Mouse (Mus musculus) liver, adult 2 months (tissue): Measurements from ENCODE around the gene Men1. TPM values are rescaled to one million over a fixed set of nuclear protein-coding genes. Genes with fewer than 3 reads are reported as not detected.

Experiments
- DNase-seq: peaks from one replicate; pipeline ENCODE4 v3.0.0-alpha.2; 2011; ENCODE audit warnings: low read depth, low spot score; ENCODE audit errors: extremely low read depth
- H3K27ac ChIP-seq: fragments of 200-500 bp; replicated peaks from 2 replicates; pipeline ENCODE4 v1.5.1; 2012; ENCODE audit warnings: low read depth, mild to moderate bottlenecking, control low read depth, inconsistent platforms, low read length; ENCODE audit not compliant: insufficient read depth
- H3K27me3 ChIP-seq: fragments of 200-500 bp; 2 replicates; pipeline ENCODE4 v1.6.1; 2012; ENCODE audit warnings: mild to moderate bottlenecking, moderate library complexity, low read length, inconsistent platforms; ENCODE audit not compliant: control insufficient read depth, insufficient read depth
- H3K36me3 ChIP-seq: fragments of 200-500 bp; 2 replicates; pipeline ENCODE4 v1.6.1; 2012; ENCODE audit warnings: low read length, inconsistent platforms; ENCODE audit not compliant: control insufficient read depth, insufficient read depth
- H3K4me1 ChIP-seq: fragments of 200-500 bp; 2 replicates; pipeline ENCODE4 v1.6.1; 2011; ENCODE audit warnings: low read length; ENCODE audit not compliant: control insufficient read depth, insufficient read depth
- H3K4me3 ChIP-seq: fragments of 200-500 bp; 2 replicates; pipeline ENCODE4 v1.5.1; 2011; ENCODE audit warnings: low read depth, mild to moderate bottlenecking, control low read depth, low read length, moderate library complexity; ENCODE audit not compliant: insufficient read depth
- H3K79me2 ChIP-seq: fragments of 200-500 bp; 2 replicates; pipeline ENCODE4 v1.6.1; 2012; ENCODE audit warnings: inconsistent platforms, mild to moderate bottlenecking, low read length, moderate library complexity; ENCODE audit not compliant: control insufficient read depth, insufficient read depth
- H3K9ac ChIP-seq: fragments of 200-500 bp; 2 replicates; pipeline ENCODE4 v1.6.1; 2012; ENCODE audit warnings: low read depth, mild to moderate bottlenecking, control low read depth, inconsistent platforms, low read length
- CTCF ChIP-seq: fragments of 200-500 bp; IDR thresholded peaks from 2 replicates; pipeline ENCODE4 v1.5.1; 2011; ENCODE audit warnings: low read depth, low read length, control low read depth
- POLR2A ChIP-seq: fragments of 200-500 bp; IDR thresholded peaks from 2 replicates; pipeline ENCODE4 v1.6.1; 2011; ENCODE audit warnings: low read length, control low read depth; ENCODE audit not compliant: insufficient read depth; ENCODE audit errors: extremely low read depth
- WGBS: fragments of 180-500 bp; shearing (Covaris S2); methylation state at CpG from one replicate; pipeline ENCODE4 v1.1.7; 2018; 5-methylcytosine and 5-hydroxymethylcytosine counted together
- polyA plus RNA-seq: library from polyadenylated mRNA; depleted of rRNA; stranded (reverse); fragments of >200 nt; gene quantifications from 2 replicates; pipeline ENCODE4 v1.2.3, GENCODE M21; 2012
- total RNA-seq: library from RNA; depleted of rRNA; stranded (reverse); fragments of >200 nt; gene quantifications from 2 replicates; pipeline ENCODE4 v1.2.3, GENCODE M21; 2014

Men1 gene
- total and polyA plus RNA-seq, 2 experiments = 9.3 to 29.4 TPM

DNA sequence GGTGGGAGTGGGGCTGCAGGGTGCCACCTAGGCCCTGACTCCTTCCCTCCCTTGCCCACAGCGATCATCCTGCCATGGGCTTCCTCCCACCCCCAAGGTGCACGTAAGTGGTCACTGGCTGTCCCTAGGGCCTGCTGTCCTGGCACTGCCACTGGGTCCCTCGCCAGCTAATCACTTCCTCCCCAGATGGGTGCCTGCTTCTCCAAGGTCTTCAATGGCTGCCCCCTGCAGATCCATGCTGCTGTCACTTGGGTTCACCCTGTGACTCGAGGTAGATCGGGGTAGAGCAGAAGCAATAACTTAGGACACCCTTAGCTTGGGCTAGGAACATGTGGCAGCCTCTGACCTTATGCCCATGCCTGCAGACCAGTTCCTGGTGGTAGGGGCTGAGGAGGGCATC lies 11.2 kb downstream of the Men1 start:
- Histone ChIP-seq H3K36me3 (no peaks in the 10 kb centered on the region), H3K27ac (no peak overlapping the region), H3K27me3 (no peaks in the 10 kb centered on the region), H3K9ac (no peak overlapping the region), H3K79me2 (no peaks in the 10 kb centered on the region), H3K4me3 (no peak overlapping the region), H3K4me1 (peaks cover 2% of the 10 kb centered on the region; the same call in 1 of the 2 replicates)
- 85% methylated on average over 5 of the region's 5 CpGs for WGBS
- no peak for DNase-seq
- TF ChIP-seq CTCF (no peak), POLR2A (no peak)

DNA sequence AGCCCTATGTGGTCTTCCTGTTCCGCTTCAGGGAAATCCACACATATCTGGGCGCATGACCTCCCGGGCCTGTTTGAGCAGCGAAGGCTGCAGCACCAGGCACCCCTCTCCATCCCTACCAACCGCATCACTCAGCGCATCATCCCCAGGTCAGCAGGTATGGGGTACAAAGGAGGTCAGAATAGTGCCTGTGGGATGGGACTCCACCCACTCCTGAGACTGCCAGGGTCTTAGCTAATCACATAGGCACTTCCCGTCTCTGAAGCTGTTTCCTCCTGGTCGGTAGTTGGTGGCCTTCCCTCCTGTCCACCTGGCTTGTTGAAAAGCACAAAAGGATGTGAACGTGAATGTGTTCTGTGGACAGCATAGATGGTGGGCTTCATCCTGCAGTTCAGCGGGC lies 11.9 kb downstream of the Men1 start:
- Histone ChIP-seq H3K27me3 (no peaks in the 10 kb centered on the region), H3K79me2 (no peaks in the 10 kb centered on the region), H3K27ac (no peak overlapping the region), H3K4me3 (no peak overlapping the region), H3K36me3 (no peaks in the 10 kb centered on the region), H3K4me1 (peaks cover 1% of the 10 kb centered on the region; the same call in 1 of the 2 replicates), H3K9ac (no peak overlapping the region)
- 79% methylated on average over 10 of the region's 10 CpGs for WGBS
- TF ChIP-seq CTCF (no peak), POLR2A (no peak)
- no peak for DNase-seq

DNA sequence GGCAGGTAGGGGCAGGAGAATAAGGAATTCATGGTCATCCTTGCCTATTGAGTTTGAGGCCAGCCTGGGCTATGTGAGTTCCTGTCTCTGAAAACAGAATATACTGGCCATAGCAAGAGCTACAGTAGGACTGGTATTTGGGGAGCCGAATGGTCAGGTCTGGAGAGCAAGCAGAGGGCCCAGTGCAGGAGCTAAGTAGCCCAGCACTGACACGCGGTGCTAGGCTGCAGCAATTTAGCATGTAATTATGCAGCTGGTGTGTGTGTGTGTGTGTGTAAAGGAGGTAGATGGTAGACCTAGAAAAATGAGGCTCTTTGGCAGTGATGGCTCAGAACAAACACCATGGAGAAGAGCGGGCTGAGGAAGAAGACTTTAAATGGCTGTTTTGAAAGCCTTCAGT lies 12.8 kb downstream of the Men1 start:
- no peaks in the 10 kb centered on the region for H3K36me3 ChIP-seq
- TF ChIP-seq POLR2A (no peak), CTCF (no peak)
- H3K4me1 ChIP-seq = no peaks in the 10 kb centered on the region
- no peak overlapping the region for H3K27ac ChIP-seq
- H3K27me3 ChIP-seq = no peaks in the 10 kb centered on the region
- no peak overlapping the region for H3K4me3 ChIP-seq
- WGBS = 98% methylated on average over 4 of the region's 4 CpGs
- H3K79me2 ChIP-seq = no peaks in the 10 kb centered on the region
- no peak for DNase-seq
- no peak overlapping the region for H3K9ac ChIP-seq

DNA sequence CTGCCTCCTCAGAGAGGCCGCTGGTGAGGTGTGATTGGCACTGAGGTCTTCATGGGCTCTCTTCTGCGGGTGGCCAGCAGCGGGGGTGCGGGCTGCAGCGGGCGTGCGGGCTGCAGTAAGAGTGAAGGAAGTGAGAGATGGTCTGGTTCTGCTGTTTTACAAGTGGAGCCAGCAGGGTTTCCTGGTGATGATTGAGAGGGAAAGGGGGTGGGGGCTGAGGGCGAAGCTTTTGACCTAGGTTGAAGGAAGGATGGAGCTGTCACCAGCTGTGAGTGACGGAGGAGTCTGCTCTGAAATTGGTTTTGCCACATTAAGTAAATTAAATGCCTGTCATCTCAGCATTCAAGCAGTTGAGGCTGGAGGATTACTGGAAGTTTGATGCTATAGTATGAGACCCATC lies 13.9 kb downstream of the Men1 start:
- Histone ChIP-seq H3K4me1 (no peaks in the 10 kb centered on the region), H3K36me3 (no peaks in the 10 kb centered on the region), H3K27me3 (no peaks in the 10 kb centered on the region), H3K79me2 (no peaks in the 10 kb centered on the region), H3K27ac (0 out of 2 replicates have a peak overlapping the region, but pooled peaks have one; percentile 2), H3K4me3 (no peak overlapping the region), H3K9ac (no peak overlapping the region)
- DNase-seq = no peak
- no peak for TF ChIP-seq CTCF
- TF ChIP-seq POLR2A = no peak
- WGBS = 80% methylated on average over 9 of the region's 9 CpGs

- Histone ChIP-seq H3K79me2 (no peaks in the 10 kb centered on the region), H3K4me3 (no peak overlapping the region), H3K4me1 (no peaks in the 10 kb centered on the region), H3K27ac (0 out of 2 replicates have a peak overlapping the region, but pooled peaks have one; percentile 2), H3K9ac (no peak overlapping the region), H3K36me3 (no peaks in the 10 kb centered on the region), H3K27me3 (no peaks in the 10 kb centered on the region)
- DNase-seq = no peak
- TF ChIP-seq POLR2A = no peak
- TF ChIP-seq CTCF = no peak
- WGBS = 55% methylated on average over 14 of the region's 14 CpGs
Observed at GRCm38 (mm10) chr19:6349215-6349983, 14.6 kb downstream of the Men1 start.

- H3K36me3 ChIP-seq = no peaks in the 10 kb centered on the region
- H3K27ac ChIP-seq = no peak overlapping the region
- no peak for DNase-seq
- H3K79me2 ChIP-seq = no peaks in the 10 kb centered on the region
- H3K4me1 ChIP-seq = no peaks in the 10 kb centered on the region
- H3K9ac ChIP-seq = no peak overlapping the region
- H3K4me3 ChIP-seq = no peak overlapping the region
- TF ChIP-seq POLR2A (no peak), CTCF (no peak)
- 80% methylated on average over 14 of the region's 14 CpGs for WGBS
- H3K27me3 ChIP-seq = no peaks in the 10 kb centered on the region
Observed at GRCm38 (mm10) chr19:6351431-6352106, 16.8 kb downstream of the Men1 start.
